Mouse (Mus musculus) kidney, adult 2 months (tissue): ENCODE results near the gene Gys1.

Experiments used
- CTCF ChIP-seq: fragments of 200-500 bp; conservative IDR thresholded peaks from 2 replicates; pipeline ENCODE4 v1.5.1; 2011; ENCODE audit warnings: low read depth, mild to moderate bottlenecking, control low read depth, low read length, moderate library complexity, mixed read lengths; ENCODE audit not compliant: insufficient read depth, insufficient read length
- POLR2A ChIP-seq: fragments of 200-500 bp; IDR thresholded peaks from one replicate; pipeline ENCODE4 v1.6.1; 2011; ENCODE audit warnings: low read depth, low read length, control low read depth

GRCm38 (mm10) chr7:45408949-45409348 is 25.7 kb upstream of the Gys1 start:
- no peak for TF ChIP-seq POLR2A
- no peak for TF ChIP-seq CTCF
